Mouse (Mus musculus): Measurements from ENCODE around the gene Gm3336. TPM values are rescaled to one million over a fixed set of nuclear protein-coding genes. Genes with fewer than 3 reads are reported as not detected.

Gene Gm3336
- polyA plus RNA-seq, 1 experiment, result 0.23 TPM

- no peak for TF ChIP-seq MYOD1 (IDR thresholded peaks at IDR 0.05; ENCODE audit: control insufficient read depth in 1 of 3, insufficient read length in 2 of 3, low read depth in 2 of 3)
- TF ChIP-seq USF1 (IDR thresholded peaks at IDR 0.05; ENCODE audit: low read depth), result no peak
- TF ChIP-seq REST (IDR thresholded peaks at IDR 0.05; ENCODE audit: insufficient read depth, insufficient read length), result no peak
- TF ChIP-seq TCF3 (IDR thresholded peaks at IDR 0.05; ENCODE audit: insufficient read length, low read depth), result no peak
- no peak for TF ChIP-seq POLR2A (IDR thresholded peaks at IDR 0.05; ENCODE audit: insufficient read length, low read depth)
- no peak for TF ChIP-seq MYOG (IDR thresholded peaks at IDR 0.05; ENCODE audit: control insufficient read depth in 1 of 3, insufficient read depth in 1 of 3, insufficient read length in 2 of 3, low read depth in 2 of 3)
- TF ChIP-seq CEBPB (IDR thresholded peaks at IDR 0.05; ENCODE audit: insufficient read depth, poor library complexity, severe bottlenecking), result no peak
- no peak for TF ChIP-seq MAX (IDR thresholded peaks at IDR 0.05; ENCODE audit: low read depth)
- TF ChIP-seq SRF (IDR thresholded peaks at IDR 0.05; ENCODE audit: control insufficient read depth, insufficient read length, low read depth), result no peak
- TF ChIP-seq POLR2AphosphoS2 (IDR thresholded peaks at IDR 0.05; ENCODE audit: insufficient read length, low read depth), result no peak
- no peak for TF ChIP-seq E2F4 (IDR thresholded peaks at IDR 0.05; ENCODE audit: insufficient read depth)
- H3ac ChIP-seq (ENCODE audit: control insufficient read depth, insufficient read length), result no peak overlapping the region
- no peak overlapping the region for H3K4me3 ChIP-seq
- H3K27me3 ChIP-seq (ENCODE audit: control insufficient read depth, insufficient read depth, insufficient read length), result no peaks in the 10 kb centered on the region
- no peaks in the 10 kb centered on the region for H3K36me3 ChIP-seq (ENCODE audit: control insufficient read depth, insufficient read depth)
- H3K4me2 ChIP-seq (ENCODE audit: low read depth), result no peak overlapping the region
- no peaks in the 10 kb centered on the region for H3K79me2 ChIP-seq (ENCODE audit: control insufficient read depth, insufficient read depth)
These were observed 27.1 kb upstream of the Gm3336 start for GRCm38 (mm10) chr8:70691230-70691629.

GRCm38 (mm10) chr8:70691727-70692231 lies 26.6 kb upstream of the Gm3336 start:
- no peaks in the 10 kb centered on the region for H3K36me3 ChIP-seq (ENCODE audit: control insufficient read depth, insufficient read depth)
- no peak overlapping the region for H3K4me3 ChIP-seq
- no peak overlapping the region for H3ac ChIP-seq (ENCODE audit: control insufficient read depth, insufficient read length)
- H3K27me3 ChIP-seq (ENCODE audit: control insufficient read depth, insufficient read depth, insufficient read length), result no peaks in the 10 kb centered on the region
- no peaks in the 10 kb centered on the region for H3K79me2 ChIP-seq (ENCODE audit: control insufficient read depth, insufficient read depth)
- TF ChIP-seq POLR2AphosphoS2 (IDR thresholded peaks at IDR 0.05; ENCODE audit: insufficient read length, low read depth), result no peak
- no peak for TF ChIP-seq TCF3 (IDR thresholded peaks at IDR 0.05; ENCODE audit: insufficient read length, low read depth)
- TF ChIP-seq REST (IDR thresholded peaks at IDR 0.05; ENCODE audit: insufficient read depth, insufficient read length), result no peak
- no peak for TF ChIP-seq E2F4 (IDR thresholded peaks at IDR 0.05; ENCODE audit: insufficient read depth)
- TF ChIP-seq POLR2A (IDR thresholded peaks at IDR 0.05; ENCODE audit: insufficient read length, low read depth), result no peak
- no peak for TF ChIP-seq CEBPB (IDR thresholded peaks at IDR 0.05; ENCODE audit: insufficient read depth, poor library complexity, severe bottlenecking)
- TF ChIP-seq MAX (IDR thresholded peaks at IDR 0.05; ENCODE audit: low read depth), result no peak
- TF ChIP-seq MYOD1 (IDR thresholded peaks at IDR 0.05; ENCODE audit: control insufficient read depth in 1 of 3, insufficient read length in 2 of 3, low read depth in 2 of 3), result no peak
- no peak for TF ChIP-seq MYOG (IDR thresholded peaks at IDR 0.05; ENCODE audit: control insufficient read depth in 1 of 3, insufficient read depth in 1 of 3, insufficient read length in 2 of 3, low read depth in 2 of 3)
- TF ChIP-seq TCF12 (IDR thresholded peaks at IDR 0.05; ENCODE audit: insufficient read depth, poor library complexity, severe bottlenecking), result no peak
- no peak for TF ChIP-seq SRF (IDR thresholded peaks at IDR 0.05; ENCODE audit: control insufficient read depth, insufficient read length, low read depth)
- TF ChIP-seq USF1 (IDR thresholded peaks at IDR 0.05; ENCODE audit: low read depth), result no peak
- no peak overlapping the region for H3K4me2 ChIP-seq (ENCODE audit: low read depth)

GRCm38 (mm10) chr8:70693636-70694035 lies 24.7 kb upstream of the Gm3336 start:
- no peak for TF ChIP-seq MAX (IDR thresholded peaks at IDR 0.05; ENCODE audit: low read depth)
- no peak for TF ChIP-seq POLR2AphosphoS2 (IDR thresholded peaks at IDR 0.05; ENCODE audit: insufficient read length, low read depth)
- no peak for TF ChIP-seq CEBPB (IDR thresholded peaks at IDR 0.05; ENCODE audit: insufficient read depth, poor library complexity, severe bottlenecking)
- no peak for TF ChIP-seq TCF12 (IDR thresholded peaks at IDR 0.05; ENCODE audit: insufficient read depth, poor library complexity, severe bottlenecking)
- TF ChIP-seq REST (IDR thresholded peaks at IDR 0.05; ENCODE audit: insufficient read depth, insufficient read length), result no peak
- no peak for TF ChIP-seq TCF3 (IDR thresholded peaks at IDR 0.05; ENCODE audit: insufficient read length, low read depth)
- TF ChIP-seq POLR2A (IDR thresholded peaks at IDR 0.05; ENCODE audit: insufficient read length, low read depth), result no peak
- no peak for TF ChIP-seq E2F4 (IDR thresholded peaks at IDR 0.05; ENCODE audit: insufficient read depth)
- no peak for TF ChIP-seq SRF (IDR thresholded peaks at IDR 0.05; ENCODE audit: control insufficient read depth, insufficient read length, low read depth)
- no peak for TF ChIP-seq MYOD1 (IDR thresholded peaks at IDR 0.05; ENCODE audit: control insufficient read depth in 1 of 3, insufficient read length in 2 of 3, low read depth in 2 of 3)
- TF ChIP-seq MYOG (IDR thresholded peaks at IDR 0.05; ENCODE audit: control insufficient read depth in 1 of 3, insufficient read depth in 1 of 3, insufficient read length in 2 of 3, low read depth in 2 of 3), result no peak
- TF ChIP-seq USF1 (IDR thresholded peaks at IDR 0.05; ENCODE audit: low read depth), result no peak
- H3K4me2 ChIP-seq (ENCODE audit: low read depth), result no peak overlapping the region
- H3K36me3 ChIP-seq (ENCODE audit: control insufficient read depth, insufficient read depth), result no peaks in the 10 kb centered on the region
- H3ac ChIP-seq (ENCODE audit: control insufficient read depth, insufficient read length), result no peak overlapping the region
- no peaks in the 10 kb centered on the region for H3K79me2 ChIP-seq (ENCODE audit: control insufficient read depth, insufficient read depth)
- H3K27me3 ChIP-seq (ENCODE audit: control insufficient read depth, insufficient read depth, insufficient read length), result no peaks in the 10 kb centered on the region
- no peak overlapping the region for H3K4me3 ChIP-seq

- TF ChIP-seq USF1 (IDR thresholded peaks at IDR 0.05; ENCODE audit: low read depth), result no peak
- TF ChIP-seq POLR2A (IDR thresholded peaks at IDR 0.05; ENCODE audit: insufficient read length, low read depth), result no peak
- no peak for TF ChIP-seq CEBPB (IDR thresholded peaks at IDR 0.05; ENCODE audit: insufficient read depth, poor library complexity, severe bottlenecking)
- TF ChIP-seq MYOD1 (IDR thresholded peaks at IDR 0.05; ENCODE audit: control insufficient read depth in 1 of 3, insufficient read length in 2 of 3, low read depth in 2 of 3), result no peak
- no peak for TF ChIP-seq SRF (IDR thresholded peaks at IDR 0.05; ENCODE audit: control insufficient read depth, insufficient read length, low read depth)
- no peak for TF ChIP-seq MAX (IDR thresholded peaks at IDR 0.05; ENCODE audit: low read depth)
- TF ChIP-seq MYOG (IDR thresholded peaks at IDR 0.05; ENCODE audit: control insufficient read depth in 1 of 3, insufficient read depth in 1 of 3, insufficient read length in 2 of 3, low read depth in 2 of 3), result no peak
- TF ChIP-seq TCF3 (IDR thresholded peaks at IDR 0.05; ENCODE audit: insufficient read length, low read depth), result no peak
- Histone ChIP-seq H3K4me3 (no peak overlapping the region), H3K79me2 (ENCODE audit: control insufficient read depth, insufficient read depth) (peaks cover 9% of the 10 kb centered on the region), H3ac (ENCODE audit: control insufficient read depth, insufficient read length) (no peak overlapping the region), H3K4me2 (ENCODE audit: low read depth) (no peak overlapping the region), H3K36me3 (ENCODE audit: control insufficient read depth, insufficient read depth) (no peaks in the 10 kb centered on the region), H3K27me3 (ENCODE audit: control insufficient read depth, insufficient read depth, insufficient read length) (no peaks in the 10 kb centered on the region)
These were observed 22.9 kb upstream of the Gm3336 start for GRCm38 (mm10) chr8:70695318-70696018.
